Comparison of ENCODE assay signal across 24 mouse cellular contexts in the genomic region with DNA sequence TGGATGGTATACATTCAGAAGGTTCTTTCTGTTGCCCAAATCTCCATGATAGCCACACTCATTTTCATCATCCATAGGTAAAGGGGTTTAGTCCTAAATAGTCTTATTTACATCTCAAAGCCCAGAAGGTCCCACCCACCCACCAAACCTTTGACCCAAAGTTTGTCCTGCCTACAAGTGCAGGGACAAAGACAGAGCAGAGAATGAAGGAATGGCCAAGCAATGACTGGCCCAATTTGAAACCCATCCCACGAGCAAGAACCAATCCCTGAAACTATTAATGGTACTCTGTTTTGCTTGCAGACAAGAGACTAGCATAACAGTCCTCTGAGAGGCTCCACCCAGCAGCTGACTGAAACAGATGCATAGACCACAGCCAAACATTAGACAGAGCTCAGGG.
A peak's percentile ranks its signal among the peaks of the same experiment; 100 is the strongest.
DNase-seq lines count a peak whose midpoint lies in the region; ATAC-seq and TF ChIP-seq lines count a peak whose summit lies in the region.
"Had no signal": no experiment of that assay in that cellular context is flagged by ENCODE, and none has a peak within 500 bp of the region (broad histone marks: within the 10 kb centered on the region; RNA-seq: fewer than 3 reads in every experiment).

No protein-coding gene starts in this region.

- no peak for TF ChIP-seq CTCF in E14TG2a.4 (conservative IDR thresholded peaks at IDR 0.05; ENCODE audit: low read length)

- in situ Hi-C loops in ES-E14 (cut with MboI; ENCODE audit: low sequenced_read_pairs in 2 of 2, unreplicated experiment in 2 of 2), result no loop called here

- H3K27me3 ChIP-seq in E14TG2a.4 (ENCODE audit: insufficient read depth, low read length), result no peaks in the 10 kb centered on the region
- H3K27me3 ChIP-seq: embryonic facial prominence, embryonic 13.5 days; forebrain, embryonic 12.5 days had no signal

- no peaks in the 10 kb centered on the region for H3K36me3 ChIP-seq in E14TG2a.4 (ENCODE audit: insufficient read depth, low read length)
- no peaks in the 10 kb centered on the region for H3K36me3 ChIP-seq in ES-E14 (ENCODE audit: control insufficient read depth, insufficient read depth, low read length, poor library complexity, severe bottlenecking)
- H3K36me3 ChIP-seq: embryonic facial prominence, embryonic 13.5 days; embryonic facial prominence, embryonic 15.5 days; forebrain, embryonic 10.5 days; forebrain, embryonic 12.5 days had no signal

- H3K9ac ChIP-seq in ES-E14 (ENCODE audit: insufficient read depth, low read depth, low read length, poor library complexity, severe bottlenecking), result no peak overlapping the region
- H3K9ac ChIP-seq: embryonic facial prominence, embryonic 13.5 days; embryonic facial prominence, embryonic 15.5 days; forebrain, embryonic 12.5 days had no signal

- ATAC-seq in cerebellum, adult (ENCODE audit: insufficient number of reproducible peaks, low FRiP score, low TSS enrichment), result no peak
- ATAC-seq: CD4-positive, CD25-positive, alpha-beta regulatory T cell, adult 4 months; forebrain, embryonic 14.5 days; forebrain, embryonic 16.5 days had no signal

- peak overlapping the region; percentile 70; the same call in 1 of the 2 replicates for H3K27ac ChIP-seq in ES-E14 (ENCODE audit: insufficient read depth, low read depth, low read length, poor library complexity, severe bottlenecking)
- H3K27ac ChIP-seq: embryonic facial prominence, embryonic 13.5 days; embryonic facial prominence, embryonic 15.5 days; forebrain, embryonic 10.5 days; forebrain, embryonic 12.5 days had no signal

- peak overlapping the region; percentile 35; the same call in 1 of the 2 replicates for H3K4me3 ChIP-seq in E14TG2a.4 (replicated peaks; ENCODE audit: low read length)
- no peak overlapping the region for H3K4me3 ChIP-seq in ES-E14 (ENCODE audit: insufficient read depth in 1 of 2, low read depth in 1 of 2, low read length in 2 of 2, poor library complexity in 1 of 2, severe bottlenecking in 1 of 2)
- H3K4me3 ChIP-seq: embryonic facial prominence, embryonic 13.5 days; embryonic facial prominence, embryonic 15.5 days; erythroblast, embryonic 14.5 days; forebrain, embryonic 10.5 days; forebrain, embryonic 12.5 days had no signal

- DNase-seq in ES-E14 (ENCODE audit: low read depth, low spot score), result no peak
- DNase-seq in ZHBTc4 (ENCODE audit: low read depth, low spot score), result peak; percentile 89
- DNase-seq in left cerebral cortex, adult 11 months (ENCODE audit: low spot score), result no peak
- DNase-seq: adrenal gland, adult 2 months; adrenal gland, postnatal 14 days; adrenal gland, postnatal 36 days; B cell, adult 2 months; cerebellum, adult 11 months; cerebellum, adult 18-20 months; cerebellum, adult 8-10 months; cerebellum, adult 9-11 months; cerebellum, postnatal 14 days; cerebellum, postnatal 36 days; embryo, embryonic 11 days had no signal

- H3K4me1 ChIP-seq in E14TG2a.4 (replicated peaks; ENCODE audit: low read depth, low read length), result peaks cover 64% of the 10 kb centered on the region
- peaks cover 13 to 26% of the 10 kb centered on the region in 2 experiments for H3K4me1 ChIP-seq in ES-E14 (ENCODE audit: control insufficient read depth in 2 of 2, insufficient read depth in 2 of 2, low read length in 2 of 2, poor library complexity in 1 of 2)
- H3K4me1 ChIP-seq: embryonic facial prominence, embryonic 13.5 days; embryonic facial prominence, embryonic 15.5 days; forebrain, embryonic 10.5 days; forebrain, embryonic 12.5 days had no signal

- H3K9me3 ChIP-seq in E14TG2a.4 (ENCODE audit: low read length) (no peaks in the 10 kb centered on the region; the same call in 1 of the 2 replicates), ES-E14 (ENCODE audit: control insufficient read depth, insufficient read depth, low read depth, low read length) (no peaks in the 10 kb centered on the region)
- H3K9me3 ChIP-seq: embryonic facial prominence, embryonic 13.5 days; embryonic facial prominence, embryonic 15.5 days; forebrain, embryonic 10.5 days; forebrain, embryonic 12.5 days had no signal

TF ChIP-seq in ES-E14, 5 proteins besides CTCF, POLR2A, EP300 and RAD21:
- TF ChIP-seq MAFK (IDR thresholded peaks at IDR 0.05; ENCODE audit: insufficient read depth, low read depth, low read length) (no peak), ZC3H11A (IDR thresholded peaks at IDR 0.05; ENCODE audit: borderline replicate concordance, low read depth, low read length) (no peak), HCFC1 (IDR thresholded peaks at IDR 0.05; ENCODE audit: borderline replicate concordance, insufficient read depth, low read length) (no peak), ZNF384 (IDR thresholded peaks at IDR 0.05; ENCODE audit: low read depth, low read length) (no peak), CHD2 (IDR thresholded peaks at IDR 0.05; ENCODE audit: low read depth, low read length) (no peak)
